Mouse (Mus musculus): ENCODE measurements around the gene Vgll3.

Gene Vgll3

GRCm38 (mm10) chr16:65814918-65815881, at the start of gene Vgll3:
Vgll3 (plus strand) TSS chr16:65815257.
- DNase-seq = peak; percentile 43 to 47

GRCm38 (mm10) chr16:65765976-65766375, 49.1 kb upstream of the Vgll3 start:
- no peak for DNase-seq

- DNase-seq = peak; percentile 6 to 14
Observed at GRCm38 (mm10) chr16:65785959-65786358, 29.1 kb upstream of the Vgll3 start.

GRCm38 (mm10) chr16:65816059-65816458, 1.0 kb downstream of the Vgll3 start:
- DNase-seq = no peak

GRCm38 (mm10) chr16:65818779-65819178, 3.7 kb downstream of the Vgll3 start:
- DNase-seq = no peak

- no peak for DNase-seq
Observed at GRCm38 (mm10) chr16:65820803-65821202, 5.7 kb downstream of the Vgll3 start.

- no peak for DNase-seq
Observed at GRCm38 (mm10) chr16:65823721-65824120, 8.7 kb downstream of the Vgll3 start.

- DNase-seq = no peak
Observed at GRCm38 (mm10) chr16:65828141-65828565, 13.1 kb downstream of the Vgll3 start.

GRCm38 (mm10) chr16:65829096-65829495, 14.0 kb downstream of the Vgll3 start:
- DNase-seq = no peak

- no peak for DNase-seq
Observed at GRCm38 (mm10) chr16:65834721-65835120, 19.7 kb downstream of the Vgll3 start.

- no peak for DNase-seq
Observed at GRCm38 (mm10) chr16:65850126-65850525, 35.1 kb downstream of the Vgll3 start.

- DNase-seq = no peak
Observed at GRCm38 (mm10) chr16:65864471-65864870, 49.4 kb downstream of the Vgll3 start.

GRCm38 (mm10) chr16:65867927-65868326, 52.9 kb downstream of the Vgll3 start:
- no peak for DNase-seq

- DNase-seq = no peak
Observed at GRCm38 (mm10) chr16:65868933-65869332, 53.9 kb downstream of the Vgll3 start.

GRCm38 (mm10) chr16:65888940-65889339, 73.9 kb downstream of the Vgll3 start:
- no peak for DNase-seq
